Mouse (Mus musculus) intestine, embryonic 16.5 days (tissue): ENCODE results near the gene Fli1. TPM values are rescaled to one million over a fixed set of nuclear protein-coding genes. Genes with fewer than 3 reads are reported as not detected.

ENCODE experiments used
- ATAC-seq: fragments of 200-750 bp; cut with Nextera tagmentation; 2 replicates; pipeline ENCODE4 v1.8.0; 2017; ENCODE audit warnings: moderate TSS enrichment, moderate library complexity
- H3K27ac ChIP-seq: fragments of 300-500 bp; sonication (generic); 2 replicates; pipeline ENCODE4 v1.5.1; 2014; ENCODE audit warnings: mild to moderate bottlenecking, low read length
- H3K27me3 ChIP-seq: fragments of 300-500 bp; sonication (generic); replicated peaks from 2 replicates; pipeline ENCODE4 v1.6.1; 2014; ENCODE audit warnings: low read length, control low read depth, mixed read lengths; ENCODE audit not compliant: control insufficient read depth, insufficient read depth
- H3K36me3 ChIP-seq: fragments of 300-500 bp; sonication (generic); 2 replicates; pipeline ENCODE4 v1.6.1; 2014; ENCODE audit warnings: low read length, control low read depth; ENCODE audit not compliant: control insufficient read depth, insufficient read depth
- H3K4me1 ChIP-seq: fragments of 300-500 bp; sonication (generic); 2 replicates; pipeline ENCODE4 v1.6.1; 2014; ENCODE audit warnings: low read length, control low read depth, mixed read lengths; ENCODE audit not compliant: control insufficient read depth, insufficient read depth
- H3K4me2 ChIP-seq: fragments of 300-500 bp; sonication (generic); 2 replicates; pipeline ENCODE4 v1.6.1; 2014; ENCODE audit warnings: low read depth, low read length, control low read depth
- H3K4me3 ChIP-seq: fragments of 300-500 bp; sonication (generic); 2 replicates; pipeline ENCODE4 v1.5.1; 2014; ENCODE audit warnings: mild to moderate bottlenecking, low read length
- H3K9ac ChIP-seq: fragments of 300-500 bp; sonication (generic); 2 replicates; pipeline ENCODE4 v1.6.1; 2014; ENCODE audit warnings: low read depth, low read length
- H3K9me3 ChIP-seq: fragments of 300-500 bp; sonication (generic); 2 replicates; pipeline ENCODE4 v1.6.1; 2016; ENCODE audit warnings: low read length, control low read depth; ENCODE audit not compliant: control insufficient read depth
- WGBS: fragments of 180-500 bp; shearing (Covaris S2); extraction: QIAGEN DNeasy Blood & Tissue Kit; methylation state at CpG from one replicate; pipeline ENCODE4 v1.1.7; 2014; 5-methylcytosine and 5-hydroxymethylcytosine counted together
- polyA plus RNA-seq: library from polyadenylated mRNA; unstranded; fragments of >200 nt; fragmentation: Nextera tagmentation; extraction: Ambion mirVana; gene quantifications from 2 replicates; pipeline ENCODE4 v1.2.1, GENCODE M21; 2015

The Fli1 gene
- polyA plus RNA-seq, 1 experiment from 2014 or later = 10.1 TPM

DNA sequence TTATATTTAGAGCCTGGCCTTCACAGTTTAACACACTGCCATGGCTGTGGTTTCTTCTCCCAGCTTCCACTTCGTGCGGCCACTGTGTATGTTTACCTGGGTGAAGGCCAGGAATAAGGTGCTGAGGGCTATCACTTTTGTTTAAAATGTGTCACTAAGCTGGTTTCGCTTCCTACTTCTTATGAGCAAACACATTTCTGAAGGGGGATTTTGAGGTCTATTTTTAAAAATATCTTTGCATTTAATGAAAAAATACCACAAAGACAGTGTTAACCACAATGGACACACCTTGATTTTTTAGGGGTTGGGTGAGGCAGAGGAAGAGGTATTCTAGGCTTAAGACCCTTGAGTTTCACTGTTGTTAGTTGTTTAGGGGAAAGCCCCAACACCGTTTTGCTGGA, 147.9 kb downstream of the Fli1 start:
- Histone ChIP-seq H3K27ac (no peak overlapping the region), H3K9ac (no peak overlapping the region), H3K4me1 (no peaks in the 10 kb centered on the region), H3K9me3 (no peaks in the 10 kb centered on the region), H3K36me3 (no peaks in the 10 kb centered on the region), H3K27me3 (no peaks in the 10 kb centered on the region), H3K4me2 (no peak overlapping the region), H3K4me3 (no peak overlapping the region)
- WGBS = 79% methylated on average over 4 of the region's 4 CpGs
- ATAC-seq = no peak

DNA sequence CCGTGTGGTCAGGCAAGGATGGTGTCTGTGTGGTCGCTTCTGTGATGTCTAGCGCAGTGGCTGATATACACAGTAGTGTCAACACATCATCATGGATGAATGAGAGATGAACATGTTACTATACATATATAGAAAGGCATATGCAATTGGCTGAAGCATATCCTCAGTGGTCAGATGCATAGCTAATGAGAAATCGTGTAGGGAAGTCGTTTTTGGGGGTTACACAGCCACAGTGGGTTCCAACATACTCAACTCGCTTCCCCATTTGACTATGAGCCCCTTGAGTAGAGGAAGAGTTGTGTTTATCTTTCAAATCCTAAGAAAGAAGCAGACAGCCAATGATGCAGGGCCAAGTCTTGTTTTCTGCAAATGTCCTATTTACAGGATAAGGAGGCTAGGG, 149.9 kb downstream of the Fli1 start:
- H3K4me2 ChIP-seq = no peak overlapping the region
- H3K9me3 ChIP-seq = no peaks in the 10 kb centered on the region
- H3K36me3 ChIP-seq = no peaks in the 10 kb centered on the region
- no peaks in the 10 kb centered on the region for H3K27me3 ChIP-seq
- no peak for ATAC-seq
- no peak overlapping the region for H3K9ac ChIP-seq
- no peak overlapping the region for H3K4me3 ChIP-seq
- H3K4me1 ChIP-seq = no peaks in the 10 kb centered on the region
- WGBS = 85% methylated on average over 6 of the region's 6 CpGs
- H3K27ac ChIP-seq = no peak overlapping the region

DNA sequence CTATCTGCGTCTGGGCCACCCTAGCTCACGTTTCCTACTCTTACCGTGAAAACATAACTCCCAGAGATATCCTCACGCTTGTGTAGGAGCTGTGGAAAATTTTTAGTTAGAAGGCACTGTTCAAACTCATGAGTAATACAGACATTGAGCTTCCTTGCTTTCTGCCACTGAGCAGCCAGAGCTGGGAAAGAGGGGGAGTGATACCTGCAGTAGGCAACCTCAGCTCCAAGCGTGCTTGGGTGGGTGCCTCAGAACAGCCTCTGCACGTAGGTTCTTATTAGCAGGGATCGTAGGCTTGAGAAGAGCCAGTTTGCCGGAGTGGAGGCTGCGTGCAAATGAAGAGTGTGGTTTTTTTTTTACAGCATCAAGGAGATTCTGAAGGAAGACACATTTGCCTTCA, 151.0 kb downstream of the Fli1 start:
- Histone ChIP-seq H3K9ac (no peak overlapping the region), H3K9me3 (no peaks in the 10 kb centered on the region), H3K4me3 (no peak overlapping the region), H3K27ac (no peak overlapping the region), H3K4me1 (no peaks in the 10 kb centered on the region), H3K36me3 (no peaks in the 10 kb centered on the region), H3K4me2 (no peak overlapping the region), H3K27me3 (no peaks in the 10 kb centered on the region)
- ATAC-seq = no peak
- WGBS = 77% methylated on average over 9 of the region's 9 CpGs

DNA sequence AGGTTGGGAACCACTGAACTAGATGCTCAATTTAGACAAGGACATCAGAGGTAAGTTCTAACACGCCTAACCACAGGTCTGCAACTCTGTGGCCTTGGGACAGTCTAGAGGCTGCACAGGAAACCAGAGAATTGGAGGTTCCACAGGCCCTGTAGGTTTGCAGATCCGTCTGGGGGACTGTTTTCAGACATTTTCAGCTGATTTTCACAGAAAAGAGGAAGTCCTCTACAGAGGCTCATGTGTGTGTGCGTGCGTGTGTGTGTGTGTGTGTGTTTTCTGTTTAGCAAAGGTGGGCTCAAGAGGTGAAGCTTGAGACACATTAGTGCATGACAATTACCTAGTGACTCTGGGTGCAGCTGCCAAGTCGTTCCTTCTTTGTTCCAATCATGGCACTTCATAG, 151.6 kb downstream of the Fli1 start:
- no peaks in the 10 kb centered on the region for H3K4me1 ChIP-seq
- no peak for ATAC-seq
- H3K36me3 ChIP-seq = no peaks in the 10 kb centered on the region
- 79% methylated on average over 5 of the region's 5 CpGs for WGBS
- H3K4me2 ChIP-seq = no peak overlapping the region
- no peak overlapping the region for H3K27ac ChIP-seq
- no peak overlapping the region for H3K4me3 ChIP-seq
- no peaks in the 10 kb centered on the region for H3K27me3 ChIP-seq
- no peak overlapping the region for H3K9ac ChIP-seq
- H3K9me3 ChIP-seq = no peaks in the 10 kb centered on the region

DNA sequence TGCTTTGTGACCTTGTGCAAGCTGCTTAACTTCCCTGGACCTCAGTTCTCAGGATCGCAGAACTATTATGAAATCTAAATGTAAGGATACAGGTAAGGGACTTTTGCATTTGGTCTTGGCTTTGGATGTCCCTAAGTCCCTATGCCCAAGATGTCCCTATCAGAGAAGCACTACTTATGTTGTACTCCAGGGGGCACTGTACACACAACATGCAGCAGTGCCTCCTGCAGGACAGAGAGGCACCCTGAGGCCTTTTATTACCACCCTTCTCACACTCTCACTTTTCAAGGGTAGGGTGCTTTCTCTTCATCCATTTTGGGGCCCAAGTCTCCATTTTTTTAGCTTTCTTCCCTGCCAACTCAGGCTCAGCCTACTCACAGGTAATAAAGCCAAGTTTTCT, 154.5 kb downstream of the Fli1 start:
- no peaks in the 10 kb centered on the region for H3K36me3 ChIP-seq
- WGBS = 93% methylated on average over 1 of the region's 1 CpGs
- H3K9ac ChIP-seq = no peak overlapping the region
- H3K27me3 ChIP-seq = no peaks in the 10 kb centered on the region; the same call in 1 of the 2 replicates
- no peak for ATAC-seq
- no peak overlapping the region for H3K4me2 ChIP-seq
- no peaks in the 10 kb centered on the region for H3K4me1 ChIP-seq
- no peaks in the 10 kb centered on the region for H3K9me3 ChIP-seq
- no peak overlapping the region for H3K27ac ChIP-seq
- no peak overlapping the region for H3K4me3 ChIP-seq

DNA sequence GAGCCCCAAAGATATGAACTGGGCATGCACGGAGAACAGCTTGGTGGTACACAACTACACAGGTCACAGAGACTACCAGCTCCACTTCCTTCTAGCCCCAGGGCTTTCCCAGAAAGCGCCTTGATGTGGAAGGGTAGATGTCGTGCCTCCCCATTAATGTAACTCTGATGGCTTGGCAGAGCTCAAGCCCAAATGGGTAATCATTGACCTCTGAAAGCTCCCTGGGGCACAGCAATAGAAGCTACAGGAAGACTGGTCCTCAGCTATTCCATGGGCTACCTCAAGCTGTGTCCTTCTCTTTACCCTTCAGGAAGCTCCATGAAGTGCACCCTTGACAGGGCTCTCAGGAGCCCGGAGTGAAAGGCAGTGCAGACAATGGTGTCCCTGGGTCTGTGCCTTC, 157.8 kb downstream of the Fli1 start:
- no peaks in the 10 kb centered on the region for H3K36me3 ChIP-seq
- H3K9ac ChIP-seq = no peak overlapping the region
- no peaks in the 10 kb centered on the region; the same call in 1 of the 2 replicates for H3K27me3 ChIP-seq
- no peak for ATAC-seq
- no peak overlapping the region for H3K4me3 ChIP-seq
- H3K4me1 ChIP-seq = no peaks in the 10 kb centered on the region
- 82% methylated on average over 4 of the region's 4 CpGs for WGBS
- no peak overlapping the region for H3K4me2 ChIP-seq
- H3K9me3 ChIP-seq = no peaks in the 10 kb centered on the region
- no peak overlapping the region for H3K27ac ChIP-seq

DNA sequence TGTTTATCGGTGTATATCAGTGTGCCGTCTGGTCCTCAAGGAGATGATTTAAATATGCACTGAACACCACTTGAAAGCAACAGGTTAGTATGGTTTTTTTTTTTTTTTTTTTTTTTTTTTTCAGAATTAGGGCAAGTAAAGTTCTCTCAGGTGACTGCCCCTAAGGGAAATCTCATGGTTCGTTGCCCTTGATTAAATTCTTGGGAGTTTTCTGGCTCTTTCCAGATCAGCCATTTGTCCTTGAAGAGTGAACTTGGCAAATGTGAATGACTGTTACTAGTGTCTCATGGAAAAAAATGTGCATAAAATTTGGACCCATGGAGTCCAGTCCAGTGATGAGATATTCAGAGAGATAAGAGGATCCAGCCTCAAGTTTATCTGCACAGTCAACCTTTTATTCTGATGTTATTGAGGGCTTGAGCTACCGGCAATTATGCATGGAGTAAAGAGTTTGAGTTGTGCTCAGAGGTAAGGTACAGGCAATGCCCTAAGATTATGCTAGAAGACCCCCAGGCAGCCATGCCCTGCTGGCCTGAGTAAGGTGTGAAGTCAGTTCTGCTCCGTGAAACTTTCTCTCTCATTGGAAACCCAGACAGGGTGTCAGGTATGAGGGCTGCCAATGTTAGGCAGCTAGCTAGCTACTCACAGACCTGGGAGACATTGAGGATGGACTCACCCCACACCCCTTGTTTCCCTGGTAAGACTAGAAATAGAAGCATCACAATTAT, 165.6 kb downstream of the Fli1 start:
- 64% methylated on average over 5 of the region's 5 CpGs for WGBS

DNA sequence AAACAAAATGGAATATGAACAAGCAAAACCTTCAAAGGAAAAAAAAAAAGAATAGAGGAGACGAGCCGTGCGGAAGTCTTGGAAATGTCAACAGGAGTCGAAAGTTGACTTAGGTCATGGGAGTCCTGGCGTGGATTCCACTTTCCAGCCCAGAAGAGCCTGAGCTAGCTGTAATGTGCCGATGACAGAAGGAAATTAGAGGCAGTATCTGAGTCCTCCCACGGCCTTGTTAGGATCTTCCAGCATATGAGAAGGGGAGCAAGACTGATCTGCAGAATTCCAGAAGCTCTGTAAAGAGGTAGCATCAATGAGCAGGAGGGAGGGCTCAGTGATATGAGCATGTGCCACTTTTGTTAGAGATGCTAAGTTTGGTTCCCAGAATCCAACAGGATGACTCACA, 166.6 kb downstream of the Fli1 start:
- no peak overlapping the region for H3K4me3 ChIP-seq
- H3K9ac ChIP-seq = no peak overlapping the region
- H3K36me3 ChIP-seq = no peaks in the 10 kb centered on the region
- no peak for ATAC-seq
- H3K27me3 ChIP-seq = no peaks in the 10 kb centered on the region
- H3K9me3 ChIP-seq = no peaks in the 10 kb centered on the region
- WGBS = 87% methylated on average over 7 of the region's 7 CpGs
- no peak overlapping the region for H3K4me2 ChIP-seq
- H3K4me1 ChIP-seq = no peaks in the 10 kb centered on the region
- no peak overlapping the region for H3K27ac ChIP-seq

More for the DNA sequence above, 165.6 kb downstream of the Fli1 start:
- H3K4me1 ChIP-seq = no peaks in the 10 kb centered on the region
- H3K27me3 ChIP-seq = no peaks in the 10 kb centered on the region
- no peak overlapping the region for H3K9ac ChIP-seq
- H3K4me2 ChIP-seq = no peak overlapping the region
- no peak overlapping the region for H3K4me3 ChIP-seq
- no peaks in the 10 kb centered on the region for H3K36me3 ChIP-seq
- H3K27ac ChIP-seq = no peak overlapping the region
- no peaks in the 10 kb centered on the region for H3K9me3 ChIP-seq
- ATAC-seq = no peak

DNA sequence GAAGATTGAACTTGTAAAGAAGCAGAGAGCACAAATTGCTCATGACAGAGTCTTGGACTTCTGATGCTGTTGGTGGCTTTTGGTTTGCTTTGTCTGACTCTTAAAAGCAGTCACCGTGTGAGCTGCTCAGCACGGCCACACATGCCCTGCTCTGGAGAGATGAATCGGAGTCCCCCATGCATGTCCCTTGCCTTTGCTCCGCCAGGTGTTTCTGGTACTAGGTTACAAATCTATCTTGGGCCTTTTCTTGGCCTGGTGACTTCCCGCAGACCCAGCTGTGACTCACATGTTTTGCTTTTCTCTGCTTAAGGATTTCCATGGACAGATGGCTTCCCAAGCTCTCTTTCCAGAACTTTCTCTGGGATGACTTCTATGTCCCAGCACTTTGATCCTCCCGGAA, 169.0 kb downstream of the Fli1 start:
- Histone ChIP-seq H3K27me3 (no peaks in the 10 kb centered on the region), H3K4me2 (no peak overlapping the region), H3K9me3 (no peaks in the 10 kb centered on the region), H3K36me3 (no peaks in the 10 kb centered on the region), H3K4me1 (no peaks in the 10 kb centered on the region), H3K4me3 (no peak overlapping the region), H3K27ac (no peak overlapping the region), H3K9ac (no peak overlapping the region)
- 96% methylated on average over 6 of the region's 6 CpGs for WGBS
- ATAC-seq = no peak
